Mouse (Mus musculus): ENCODE results near the gene Cav1. TPM values are rescaled to one million over a fixed set of nuclear protein-coding genes. Genes with fewer than 3 reads are reported as not detected.
A peak's percentile ranks its signal among the peaks of the same experiment; 100 is the strongest.

Cav1 gene
- polyA plus RNA-seq, 1 experiment from 2014 or later = 30.1 TPM

DNA sequence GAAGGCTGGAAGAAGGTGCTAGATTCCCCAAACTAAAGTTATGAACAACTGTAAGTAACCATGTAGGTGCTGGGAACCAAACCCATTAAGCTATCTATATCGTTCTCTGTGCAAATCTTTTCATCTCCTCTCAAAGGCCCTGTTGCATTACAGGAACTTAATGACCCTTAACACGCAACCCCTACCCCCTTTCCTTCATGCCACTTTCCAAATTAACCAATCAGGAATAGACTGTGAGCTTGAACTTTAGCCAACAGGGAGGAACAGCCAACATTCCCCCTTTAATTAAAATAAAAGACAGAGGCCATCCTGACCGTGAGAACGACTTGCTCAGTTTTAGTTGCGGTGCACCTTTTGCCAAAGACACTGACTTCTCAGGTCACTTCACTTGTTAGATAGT is 11.0 kb upstream of the Cav1 start:
- no peak overlapping the region for H3K9ac ChIP-seq (replicated peaks)
- H3K9me3 ChIP-seq = no peaks in the 10 kb centered on the region
- no peaks in the 10 kb centered on the region for H3K4me1 ChIP-seq
- H3K4me3 ChIP-seq = no peak overlapping the region
- no peak for ATAC-seq (replicated peaks)
- 28% methylated on average over 5 of the region's 5 CpGs for WGBS
- H3K4me2 ChIP-seq (replicated peaks) = no peak overlapping the region
- no peaks in the 10 kb centered on the region for H3K36me3 ChIP-seq
- no peak overlapping the region for H3K27ac ChIP-seq (replicated peaks)
- H3K27me3 ChIP-seq = no peaks in the 10 kb centered on the region

DNA sequence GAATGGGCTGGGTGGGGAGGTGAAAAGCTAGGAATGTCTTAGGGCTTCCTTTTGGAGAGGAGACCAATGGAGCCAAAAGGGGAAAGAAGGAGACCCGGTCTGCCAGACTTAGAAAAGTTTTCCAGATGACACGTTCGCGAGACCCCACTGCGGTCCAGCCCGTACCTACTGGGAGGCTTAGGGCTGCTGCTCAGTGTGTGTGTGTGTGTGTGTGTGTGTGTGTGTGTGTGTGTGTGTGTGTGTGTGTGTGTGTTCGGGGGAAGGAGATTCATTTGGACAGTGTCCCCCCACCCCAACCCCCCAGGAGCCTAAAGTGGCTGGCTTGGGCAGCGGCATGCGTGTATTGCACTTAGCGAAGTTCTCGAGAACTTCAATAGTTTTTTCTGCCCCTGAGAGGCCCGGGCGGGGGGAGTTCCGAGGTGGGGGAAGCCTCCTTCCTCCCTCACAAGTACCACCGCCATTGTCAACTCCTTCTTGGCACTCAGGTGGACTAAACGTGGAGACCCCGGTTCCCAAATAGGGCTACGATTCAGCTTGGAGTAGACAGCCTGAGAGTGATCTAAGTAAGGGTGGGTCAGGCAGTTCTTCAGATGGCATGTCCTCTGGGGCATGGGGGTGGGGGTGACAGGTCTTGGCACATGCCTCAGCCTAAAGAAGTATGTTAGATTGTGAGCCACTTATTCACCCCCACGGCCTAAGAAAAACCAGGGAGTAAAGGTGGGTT is 629 bp downstream of the Cav1 start:
- Histone ChIP-seq H3K27ac (replicated peaks) (0 out of 2 replicates have a peak overlapping the region, but pooled peaks have one; percentile 66), H3K4me2 (replicated peaks) (peak overlapping the region; percentile 85), H3K4me1 (peaks cover 25% of the 10 kb centered on the region), H3K27me3 (peaks cover 18% of the 10 kb centered on the region), H3K9me3 (no peaks in the 10 kb centered on the region), H3K9ac (replicated peaks) (peak overlapping the region; percentile 52), H3K4me3 (peak overlapping the region; percentile 49), H3K36me3 (no peaks in the 10 kb centered on the region)
- WGBS = under 1% methylated on average over 18 of the region's 19 CpGs
- peak; percentile 33 for ATAC-seq (replicated peaks)

DNA sequence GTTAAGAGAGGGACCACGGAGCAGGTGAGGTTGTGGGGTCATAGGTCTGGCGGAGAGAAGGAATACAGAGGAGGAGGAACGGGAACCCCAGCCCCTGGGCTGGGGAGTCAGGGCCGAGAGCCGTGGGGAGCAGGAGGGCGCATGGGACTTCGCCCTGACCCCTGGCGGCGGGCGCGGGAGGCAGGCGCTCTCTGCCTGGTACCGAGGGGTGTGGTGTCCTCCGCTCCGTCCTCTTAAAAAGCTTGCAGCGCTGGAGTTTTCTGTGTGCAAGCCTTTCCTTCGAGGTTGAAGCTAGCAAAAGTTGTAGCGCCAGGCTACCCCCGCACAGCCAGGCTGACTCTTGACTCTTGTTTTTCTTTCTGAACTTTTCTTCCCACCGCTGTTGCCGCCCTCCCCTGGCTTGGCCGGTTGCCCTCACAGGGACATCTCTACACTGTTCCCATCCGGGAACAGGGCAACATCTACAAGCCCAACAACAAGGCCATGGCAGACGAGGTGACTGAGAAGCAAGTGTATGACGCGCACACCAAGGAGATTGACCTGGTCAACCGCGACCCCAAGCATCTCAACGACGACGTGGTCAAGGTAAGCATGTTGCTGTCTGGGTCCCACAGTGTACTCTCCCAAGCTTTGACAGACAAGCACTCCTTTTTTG is 1.5 kb downstream of the Cav1 start:
- no peaks in the 10 kb centered on the region for H3K36me3 ChIP-seq
- no peak overlapping the region for H3K27ac ChIP-seq (replicated peaks)
- peak; percentile 82 for ATAC-seq (replicated peaks)
- H3K9ac ChIP-seq (replicated peaks) = 0 out of 2 replicates have a peak overlapping the region, but pooled peaks have one; percentile 28
- H3K4me2 ChIP-seq (replicated peaks) = peak overlapping the region; percentile 85
- no peaks in the 10 kb centered on the region for H3K9me3 ChIP-seq
- peak overlapping the region; percentile 49 for H3K4me3 ChIP-seq
- H3K27me3 ChIP-seq = peaks cover 18% of the 10 kb centered on the region
- 3% methylated on average over 31 of the region's 31 CpGs for WGBS
- H3K4me1 ChIP-seq = peaks cover 25% of the 10 kb centered on the region

DNA sequence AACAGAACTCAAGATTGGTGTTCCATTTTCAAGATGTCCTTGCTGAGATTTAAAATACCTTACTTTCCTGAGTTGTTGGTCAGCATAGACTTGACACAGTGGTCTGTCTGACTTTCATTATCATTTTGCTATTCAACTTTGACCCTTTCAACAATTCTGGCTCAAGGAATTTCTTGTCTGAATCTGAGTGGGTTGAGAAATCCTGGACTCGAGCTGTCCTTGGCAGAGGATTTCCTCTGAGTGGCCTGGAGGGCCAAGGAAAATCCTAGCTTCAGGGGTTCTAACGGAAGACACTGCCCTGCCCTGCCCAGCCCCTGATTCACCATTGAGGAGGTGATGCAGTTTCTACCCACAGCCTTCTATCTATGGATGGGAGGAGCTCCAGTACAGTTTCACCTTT is 2.5 kb downstream of the Cav1 start:
- ATAC-seq (replicated peaks) = no peak
- H3K4me1 ChIP-seq = peaks cover 25% of the 10 kb centered on the region
- H3K27me3 ChIP-seq = peaks cover 18% of the 10 kb centered on the region
- H3K4me3 ChIP-seq = no peak overlapping the region
- no peak overlapping the region for H3K9ac ChIP-seq (replicated peaks)
- no peaks in the 10 kb centered on the region for H3K9me3 ChIP-seq
- no peak overlapping the region for H3K4me2 ChIP-seq (replicated peaks)
- 43% methylated on average over 2 of the region's 2 CpGs for WGBS
- H3K36me3 ChIP-seq = no peaks in the 10 kb centered on the region
- no peak overlapping the region for H3K27ac ChIP-seq (replicated peaks)

DNA sequence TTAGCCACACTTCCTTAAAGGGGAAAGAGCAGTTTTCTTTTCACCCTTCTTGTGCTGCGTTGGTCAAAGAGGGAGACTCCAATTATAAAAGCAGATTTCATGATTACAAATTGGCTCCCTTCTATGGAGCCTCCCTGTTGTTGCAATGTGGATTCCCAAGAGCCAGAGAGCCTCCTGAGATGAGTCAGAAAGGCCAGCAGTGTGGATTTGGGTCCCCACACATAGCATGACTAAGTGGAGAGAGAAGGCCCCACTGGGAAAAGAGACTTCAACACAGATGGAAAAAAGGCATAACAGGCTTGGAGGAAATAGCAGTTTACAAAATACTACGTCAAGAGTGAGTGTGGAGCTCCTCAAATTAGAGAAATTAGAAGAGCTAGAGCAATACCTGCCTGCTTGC is 3.1 kb downstream of the Cav1 start:
- Histone ChIP-seq H3K4me2 (replicated peaks) (no peak overlapping the region), H3K4me3 (no peak overlapping the region), H3K9me3 (no peaks in the 10 kb centered on the region), H3K4me1 (peaks cover 25% of the 10 kb centered on the region), H3K27ac (replicated peaks) (no peak overlapping the region), H3K36me3 (no peaks in the 10 kb centered on the region), H3K9ac (replicated peaks) (no peak overlapping the region), H3K27me3 (peaks cover 17% of the 10 kb centered on the region)
- no peak for ATAC-seq (replicated peaks)
- WGBS = 70% methylated on average over 2 of the region's 2 CpGs

DNA sequence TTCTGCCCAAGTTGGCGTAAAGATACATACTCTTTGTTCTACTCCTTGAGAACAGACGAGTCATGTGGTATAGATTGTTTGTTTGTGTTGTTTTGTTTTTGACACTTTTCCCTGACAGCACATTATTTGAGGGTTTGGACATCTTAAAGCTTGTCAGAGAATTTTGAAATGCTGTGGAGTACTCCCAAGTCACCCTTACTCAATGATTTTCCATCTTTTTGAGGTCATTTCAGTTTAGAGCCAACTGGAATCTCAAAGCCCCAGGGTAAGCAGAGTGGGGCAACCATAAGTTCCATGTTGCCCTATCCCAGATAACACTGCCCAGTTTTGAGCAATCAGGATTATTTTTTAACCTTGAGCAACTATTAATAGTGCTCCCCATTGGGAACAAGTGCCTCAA is 8.1 kb downstream of the Cav1 start:
- Histone ChIP-seq H3K36me3 (no peaks in the 10 kb centered on the region), H3K4me3 (no peak overlapping the region), H3K4me1 (peaks cover 3% of the 10 kb centered on the region; the same call in 1 of the 2 replicates), H3K27me3 (no peaks in the 10 kb centered on the region), H3K27ac (replicated peaks) (no peak overlapping the region), H3K9me3 (no peaks in the 10 kb centered on the region), H3K4me2 (replicated peaks) (no peak overlapping the region), H3K9ac (replicated peaks) (no peak overlapping the region)
- ATAC-seq (replicated peaks) = no peak
- 89% methylated on average over 2 of the region's 2 CpGs for WGBS

DNA sequence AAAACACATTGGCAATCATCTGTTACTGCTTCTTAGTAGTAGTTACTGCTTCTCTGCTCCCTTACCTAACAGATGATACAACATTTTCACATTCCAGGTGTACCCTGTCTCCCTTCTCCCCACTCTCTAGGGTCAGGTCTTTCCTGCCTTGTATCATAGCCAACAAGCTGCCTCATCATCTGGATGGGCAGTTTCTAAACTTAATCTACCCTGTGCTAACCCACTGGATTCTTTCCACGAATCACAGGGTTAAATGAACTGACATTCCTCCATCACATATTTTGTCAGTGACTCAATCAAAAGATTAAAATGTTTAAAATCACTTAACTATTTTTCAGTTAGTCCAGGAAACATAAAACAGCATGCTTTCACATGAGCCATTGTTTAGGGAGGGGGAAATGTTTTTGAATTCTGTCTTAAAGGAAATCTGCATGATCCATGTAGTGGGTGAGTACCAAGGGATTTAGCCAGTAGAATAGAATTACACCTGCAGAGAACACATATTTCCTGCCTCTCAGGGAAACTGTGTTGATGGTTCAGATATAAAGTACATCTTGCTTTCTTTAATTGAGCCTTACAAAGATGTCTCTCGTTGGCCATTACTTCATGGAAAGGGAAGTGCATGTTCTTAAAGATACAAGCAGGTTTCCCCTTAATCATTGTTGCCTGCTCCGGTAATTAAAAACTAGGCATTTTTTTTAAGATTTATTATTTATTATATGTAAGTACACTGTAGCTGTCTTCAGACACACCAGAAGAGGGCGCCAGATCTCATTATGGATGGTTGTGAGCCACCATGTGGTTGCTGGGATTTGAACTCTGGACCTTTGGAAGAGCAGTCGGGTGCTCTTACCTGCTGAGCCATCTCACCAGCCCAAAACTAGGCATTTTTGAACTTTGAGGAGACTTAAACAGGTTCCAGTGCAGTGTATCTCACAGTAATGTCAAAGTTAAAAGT is 8.8 kb downstream of the Cav1 start:
- Histone ChIP-seq H3K4me1 (peaks cover 3% of the 10 kb centered on the region; the same call in 1 of the 2 replicates), H3K9ac (replicated peaks) (no peak overlapping the region), H3K4me3 (no peak overlapping the region), H3K27me3 (no peaks in the 10 kb centered on the region), H3K36me3 (no peaks in the 10 kb centered on the region), H3K9me3 (no peaks in the 10 kb centered on the region), H3K27ac (replicated peaks) (no peak overlapping the region), H3K4me2 (replicated peaks) (no peak overlapping the region)
- no peak for ATAC-seq (replicated peaks)
- 80% methylated on average over 5 of the region's 5 CpGs for WGBS

DNA sequence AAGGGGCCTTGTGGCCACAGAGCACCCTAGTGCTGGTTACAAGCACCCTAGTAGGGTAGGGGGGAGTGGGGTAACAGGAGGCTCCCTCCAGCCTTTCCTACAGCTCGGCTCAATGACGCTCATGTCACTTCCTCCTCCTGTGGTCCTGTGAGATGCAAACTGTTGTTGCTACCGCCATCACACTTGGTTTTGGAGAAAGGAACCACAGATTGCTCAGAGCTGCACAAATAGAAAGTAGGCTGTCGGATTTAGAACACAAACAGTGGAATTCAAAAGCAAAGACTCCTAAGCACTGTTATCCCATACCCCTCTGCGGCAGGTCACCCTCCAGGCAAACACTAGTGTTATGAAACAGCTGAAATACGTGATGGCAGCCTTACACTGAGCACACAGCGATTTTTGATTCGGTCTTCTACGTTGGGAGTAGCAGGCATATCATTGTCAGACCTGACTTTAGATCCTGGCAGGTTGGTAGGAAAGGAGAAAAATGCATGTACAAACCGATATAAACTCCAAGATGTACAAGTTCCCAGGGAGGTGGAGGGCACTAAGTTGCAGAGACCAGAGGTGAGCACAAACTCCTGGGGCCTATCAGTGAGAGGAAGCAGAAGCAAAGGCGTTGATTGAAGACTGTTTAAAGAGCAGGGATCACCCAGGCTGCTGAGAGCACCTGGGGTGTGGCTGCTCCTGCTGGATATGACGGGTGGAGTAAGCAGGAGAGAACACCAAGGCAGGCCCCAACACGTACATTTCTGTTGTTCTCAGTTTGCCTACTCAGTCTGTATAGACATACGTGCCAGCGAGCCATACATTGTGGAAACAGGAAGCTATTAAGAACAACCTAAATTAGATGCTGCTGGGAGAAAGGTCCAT is 10.4 kb downstream of the Cav1 start:
- H3K4me1 ChIP-seq = peaks cover 3% of the 10 kb centered on the region; the same call in 1 of the 2 replicates
- peak; percentile 53 for ATAC-seq (replicated peaks)

DNA sequence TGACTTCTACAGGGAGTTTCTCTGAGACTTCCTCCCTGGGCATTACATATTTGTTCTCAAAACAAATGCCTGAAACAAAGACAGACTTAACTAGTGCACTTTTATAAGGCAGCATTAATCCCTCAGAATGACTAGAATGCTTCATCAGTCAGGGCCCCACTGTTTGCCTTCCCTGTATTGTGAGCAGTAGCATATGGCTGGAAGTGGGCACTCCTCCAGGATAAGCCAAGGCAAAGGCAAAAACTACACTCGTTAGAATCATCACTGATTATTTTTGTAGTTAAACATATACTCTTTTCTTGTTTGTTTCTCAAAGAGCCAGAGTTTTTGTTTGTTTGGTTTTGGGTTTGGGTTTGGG is 11.0 kb downstream of the Cav1 start:
- H3K36me3 ChIP-seq = no peaks in the 10 kb centered on the region
- no peaks in the 10 kb centered on the region for H3K9me3 ChIP-seq
- H3K4me2 ChIP-seq (replicated peaks) = no peak overlapping the region
- no peak overlapping the region for H3K4me3 ChIP-seq
- H3K27me3 ChIP-seq = no peaks in the 10 kb centered on the region
- peaks cover 3% of the 10 kb centered on the region; the same call in 1 of the 2 replicates for H3K4me1 ChIP-seq
- WGBS = 7% methylated on average over 1 of the region's 1 CpGs
- no peak overlapping the region for H3K9ac ChIP-seq (replicated peaks)
- H3K27ac ChIP-seq (replicated peaks) = no peak overlapping the region
- peak; percentile 78 for ATAC-seq (replicated peaks)

More for the DNA sequence above, 10.4 kb downstream of the Cav1 start:
- H3K9me3 ChIP-seq = no peaks in the 10 kb centered on the region
- no peaks in the 10 kb centered on the region for H3K27me3 ChIP-seq
- H3K4me2 ChIP-seq (replicated peaks) = no peak overlapping the region
- no peaks in the 10 kb centered on the region for H3K36me3 ChIP-seq
- WGBS = 67% methylated on average over 15 of the region's 15 CpGs
- no peak overlapping the region for H3K9ac ChIP-seq (replicated peaks)
- no peak overlapping the region for H3K4me3 ChIP-seq
- no peak overlapping the region for H3K27ac ChIP-seq (replicated peaks)

DNA sequence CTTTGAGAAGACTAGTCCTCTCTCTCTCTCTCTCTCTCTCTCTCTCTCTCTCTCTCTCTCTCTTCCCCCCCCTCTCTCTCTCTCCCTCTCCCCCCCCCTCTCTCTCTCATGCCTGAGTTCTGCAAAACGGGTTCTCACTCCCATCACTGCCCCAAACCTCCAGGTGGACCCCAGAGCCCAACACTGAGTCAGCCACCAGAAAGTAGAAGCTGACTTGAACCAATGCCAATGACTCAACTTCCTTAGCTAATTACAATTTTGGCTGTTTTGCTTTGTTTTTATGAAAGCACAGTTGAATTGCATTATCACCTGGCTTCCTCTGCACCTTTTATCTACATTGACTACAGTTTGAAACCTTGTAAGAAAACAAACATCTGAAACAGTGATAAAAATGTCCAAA is 11.8 kb downstream of the Cav1 start:
- Histone ChIP-seq H3K27ac (replicated peaks) (no peak overlapping the region), H3K9me3 (no peaks in the 10 kb centered on the region), H3K9ac (replicated peaks) (no peak overlapping the region), H3K4me1 (peaks cover 3% of the 10 kb centered on the region; the same call in 1 of the 2 replicates), H3K36me3 (no peaks in the 10 kb centered on the region), H3K4me3 (no peak overlapping the region), H3K27me3 (no peaks in the 10 kb centered on the region), H3K4me2 (replicated peaks) (no peak overlapping the region)
- WGBS = 44% methylated on average over 1 of the region's 1 CpGs
- no peak for ATAC-seq (replicated peaks)

DNA sequence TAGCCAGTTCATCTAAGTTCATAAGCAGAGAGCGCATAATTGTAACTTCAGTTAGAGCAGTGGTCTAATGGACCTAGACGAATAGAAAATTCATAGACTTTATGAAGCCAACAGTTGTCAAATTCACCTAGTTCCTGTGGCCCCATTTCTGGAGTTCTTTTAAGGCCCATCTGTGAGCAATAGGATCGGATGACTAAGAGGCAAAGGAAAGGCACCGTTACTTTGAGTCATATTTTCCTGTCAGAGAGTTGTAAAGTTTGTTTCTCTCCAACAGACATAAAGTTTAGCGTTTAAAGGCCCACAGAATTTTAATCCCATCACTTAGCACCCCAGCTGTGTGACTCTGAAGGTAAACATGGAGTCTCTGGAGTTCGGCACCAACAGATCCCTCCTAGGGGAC is 15.8 kb downstream of the Cav1 start:
- H3K27ac ChIP-seq (replicated peaks) = no peak overlapping the region
- H3K9me3 ChIP-seq = no peaks in the 10 kb centered on the region
- H3K9ac ChIP-seq (replicated peaks) = no peak overlapping the region
- H3K4me2 ChIP-seq (replicated peaks) = no peak overlapping the region
- 83% methylated on average over 6 of the region's 6 CpGs for WGBS
- H3K4me1 ChIP-seq = no peaks in the 10 kb centered on the region
- H3K36me3 ChIP-seq = no peaks in the 10 kb centered on the region
- ATAC-seq (replicated peaks) = no peak
- H3K27me3 ChIP-seq = no peaks in the 10 kb centered on the region
- H3K4me3 ChIP-seq = no peak overlapping the region

Data from forebrain, embryonic 15.5 days (tissue).